Comparison of ENCODE assay signal across 16 mouse cellular contexts in genomic region chr5:59921910-59922309, GRCm38 (mm10).
"Had no signal": no experiment of that assay in that cellular context is flagged by ENCODE, and none has a peak within 500 bp of the region (broad histone marks: within the 10 kb centered on the region; RNA-seq: fewer than 3 reads in every experiment).

No protein-coding gene starts in this region.

- H3K27ac ChIP-seq: neural tube, embryonic 12.5 days; neural tube, embryonic 13.5 days; neural tube, embryonic 15.5 days; stomach, embryonic 15.5 days; stomach, postnatal 0 days had no signal

- H3K36me3 ChIP-seq: neural tube, embryonic 12.5 days; neural tube, embryonic 13.5 days; neural tube, embryonic 15.5 days; stomach, embryonic 15.5 days had no signal

- DNase-seq: right cerebral cortex, adult 18-20 months; right cerebral cortex, postnatal 14 days; right cerebral cortex, postnatal 25 days; right cerebral cortex, postnatal 4 days; spleen, adult 18-20 months; thymus, adult 18-20 months; thymus, adult 2 months; thymus, postnatal 14 days; thymus, postnatal 25 days; thymus, postnatal 36 days; thymus, postnatal 4 days had no signal

- H3K9me3 ChIP-seq: neural tube, embryonic 12.5 days; neural tube, embryonic 13.5 days; neural tube, embryonic 15.5 days; stomach, embryonic 15.5 days had no signal

- H3K9ac ChIP-seq: neural tube, embryonic 12.5 days; neural tube, embryonic 13.5 days; neural tube, embryonic 15.5 days; stomach, embryonic 15.5 days had no signal

- H3K4me1 ChIP-seq: neural tube, embryonic 12.5 days; neural tube, embryonic 13.5 days; neural tube, embryonic 15.5 days; stomach, embryonic 15.5 days had no signal

- H3K4me3 ChIP-seq: neural tube, embryonic 12.5 days; neural tube, embryonic 13.5 days; neural tube, embryonic 15.5 days; stomach, embryonic 15.5 days had no signal

- H3K27me3 ChIP-seq: neural tube, embryonic 12.5 days; neural tube, embryonic 13.5 days; neural tube, embryonic 15.5 days; stomach, embryonic 15.5 days had no signal
